Mouse (Mus musculus) adipocyte (in vitro differentiated cells): ENCODE data around the gene Gm36210.

Experiments used
- DNase-seq: peaks from one replicate; pipeline ENCODE4 v3.0.0-alpha.2; 2016; ENCODE audit warnings: low spot score

Gm36210 gene

GRCm38 (mm10) chr7:4922931-4923565 is 16.7 kb upstream of the Gm36210 start:
- DNase-seq: no peak

- DNase-seq: no peak
These were observed 16.2 kb upstream of the Gm36210 start for GRCm38 (mm10) chr7:4922508-4922907.

GRCm38 (mm10) chr7:4921824-4922482 is 15.6 kb upstream of the Gm36210 start, which contains the start of gene Nat14:
Nat14 (plus strand) TSS chr7:4922028.
- no peak for DNase-seq

GRCm38 (mm10) chr7:4920976-4921823 is 14.9 kb upstream of the Gm36210 start:
- no peak for DNase-seq

- DNase-seq: no peak
These were observed 14.2 kb upstream of the Gm36210 start for GRCm38 (mm10) chr7:4920496-4920895.

GRCm38 (mm10) chr7:4919971-4920370 is 13.7 kb upstream of the Gm36210 start:
- no peak for DNase-seq

GRCm38 (mm10) chr7:4919096-4919495 is 12.8 kb upstream of the Gm36210 start:
- no peak for DNase-seq

- no peak for DNase-seq
These were observed 12.4 kb upstream of the Gm36210 start for GRCm38 (mm10) chr7:4918681-4919080.

- no peak for DNase-seq
These were observed 11.2 kb upstream of the Gm36210 start for GRCm38 (mm10) chr7:4917494-4917893.

GRCm38 (mm10) chr7:4915669-4916416 is 9.5 kb upstream of the Gm36210 start:
- no peak for DNase-seq

GRCm38 (mm10) chr7:4915007-4915665 is 8.8 kb upstream of the Gm36210 start, which contains the start of gene Zfp628:
Zfp628 (plus strand) TSS chr7:4915217.
- peak; percentile 91 for DNase-seq

GRCm38 (mm10) chr7:4912248-4912647 is 5.9 kb upstream of the Gm36210 start:
- DNase-seq: peak; percentile 61

- peak; percentile 54 for DNase-seq
These were observed 5.2 kb upstream of the Gm36210 start for GRCm38 (mm10) chr7:4911561-4911960.

- DNase-seq: no peak
These were observed 3.9 kb downstream of the Gm36210 start for GRCm38 (mm10) chr7:4902404-4902803.

GRCm38 (mm10) chr7:4901171-4901570 is 5.1 kb downstream of the Gm36210 start:
- DNase-seq: no peak

GRCm38 (mm10) chr7:4900523-4900851 is 5.8 kb downstream of the Gm36210 start:
- no peak for DNase-seq

GRCm38 (mm10) chr7:4899649-4900522 is 6.4 kb downstream of the Gm36210 start:
- no peak for DNase-seq

GRCm38 (mm10) chr7:4898851-4899648 is 7.3 kb downstream of the Gm36210 start:
- no peak for DNase-seq

- no peak for DNase-seq
These were observed 11.1 kb downstream of the Gm36210 start for GRCm38 (mm10) chr7:4895186-4895585.

GRCm38 (mm10) chr7:4886680-4887079 is 19.6 kb downstream of the Gm36210 start:
- no peak for DNase-seq
